Mouse (Mus musculus): Measurements from ENCODE around the gene Sez6l.

Sez6l gene

GRCm38 (mm10) chr5:112584155-112584769 lies 7.3 kb upstream of the Sez6l start:
- DNase-seq (ENCODE audit: low spot score), result no peak

- peak; percentile 63 for DNase-seq (ENCODE audit: low spot score)
Measured at GRCm38 (mm10) chr5:112583304-112583703, 6.3 kb upstream of the Sez6l start.

- no peak for DNase-seq (ENCODE audit: low spot score)
Measured at GRCm38 (mm10) chr5:112577750-112578149, 765 bp upstream of the Sez6l start.

GRCm38 (mm10) chr5:112576361-112576992 lies 508 bp downstream of the Sez6l start:
- DNase-seq (ENCODE audit: low spot score), result no peak

GRCm38 (mm10) chr5:112575151-112575915 lies 1.7 kb downstream of the Sez6l start:
- peak; percentile 73 for DNase-seq (ENCODE audit: low spot score)

GRCm38 (mm10) chr5:112573916-112574315 lies 3.1 kb downstream of the Sez6l start:
- peak; percentile 71 for DNase-seq (ENCODE audit: low spot score)

GRCm38 (mm10) chr5:112572217-112572616 lies 4.8 kb downstream of the Sez6l start:
- no peak for DNase-seq (ENCODE audit: low spot score)

- no peak for DNase-seq (ENCODE audit: low spot score)
Measured at GRCm38 (mm10) chr5:112565489-112565888, 11.5 kb downstream of the Sez6l start.

GRCm38 (mm10) chr5:112565083-112565482 lies 11.9 kb downstream of the Sez6l start:
- no peak for DNase-seq (ENCODE audit: low spot score)

- no peak for DNase-seq (ENCODE audit: low spot score)
Measured at GRCm38 (mm10) chr5:112560869-112561499, 16.0 kb downstream of the Sez6l start.

GRCm38 (mm10) chr5:112560139-112560538 lies 16.8 kb downstream of the Sez6l start:
- no peak for DNase-seq (ENCODE audit: low spot score)

GRCm38 (mm10) chr5:112557396-112557795 lies 19.6 kb downstream of the Sez6l start:
- no peak for DNase-seq (ENCODE audit: low spot score)

GRCm38 (mm10) chr5:112556640-112557039 lies 20.3 kb downstream of the Sez6l start:
- no peak for DNase-seq (ENCODE audit: low spot score)

- no peak for DNase-seq (ENCODE audit: low spot score)
Measured at GRCm38 (mm10) chr5:112554508-112554907, 22.5 kb downstream of the Sez6l start.

- no peak for DNase-seq (ENCODE audit: low spot score)
Measured at GRCm38 (mm10) chr5:112552786-112553185, 24.2 kb downstream of the Sez6l start.

- DNase-seq (ENCODE audit: low spot score), result peak; percentile 41
Measured at GRCm38 (mm10) chr5:112551975-112552728, 24.8 kb downstream of the Sez6l start.

- no peak for DNase-seq (ENCODE audit: low spot score)
Measured at GRCm38 (mm10) chr5:112548846-112549620, 28.0 kb downstream of the Sez6l start.

- DNase-seq (ENCODE audit: low spot score), result no peak
Measured at GRCm38 (mm10) chr5:112546771-112547170, 30.2 kb downstream of the Sez6l start.

GRCm38 (mm10) chr5:112538295-112538694 lies 38.7 kb downstream of the Sez6l start:
- DNase-seq (ENCODE audit: low spot score), result no peak

- DNase-seq (ENCODE audit: low spot score), result no peak
Measured at GRCm38 (mm10) chr5:112535868-112536267, 41.1 kb downstream of the Sez6l start.

GRCm38 (mm10) chr5:112534146-112534545 lies 42.8 kb downstream of the Sez6l start:
- no peak for DNase-seq (ENCODE audit: low spot score)

Measured in embryo, embryonic 10.5 days (tissue).